Mouse (Mus musculus): Measurements from ENCODE around the gene Itln1. TPM values are rescaled to one million over a fixed set of nuclear protein-coding genes. Genes with fewer than 3 reads are reported as not detected.

Gene Itln1
- polyA plus RNA-seq, 1 experiment from 2014 or later, result not detected

DNA sequence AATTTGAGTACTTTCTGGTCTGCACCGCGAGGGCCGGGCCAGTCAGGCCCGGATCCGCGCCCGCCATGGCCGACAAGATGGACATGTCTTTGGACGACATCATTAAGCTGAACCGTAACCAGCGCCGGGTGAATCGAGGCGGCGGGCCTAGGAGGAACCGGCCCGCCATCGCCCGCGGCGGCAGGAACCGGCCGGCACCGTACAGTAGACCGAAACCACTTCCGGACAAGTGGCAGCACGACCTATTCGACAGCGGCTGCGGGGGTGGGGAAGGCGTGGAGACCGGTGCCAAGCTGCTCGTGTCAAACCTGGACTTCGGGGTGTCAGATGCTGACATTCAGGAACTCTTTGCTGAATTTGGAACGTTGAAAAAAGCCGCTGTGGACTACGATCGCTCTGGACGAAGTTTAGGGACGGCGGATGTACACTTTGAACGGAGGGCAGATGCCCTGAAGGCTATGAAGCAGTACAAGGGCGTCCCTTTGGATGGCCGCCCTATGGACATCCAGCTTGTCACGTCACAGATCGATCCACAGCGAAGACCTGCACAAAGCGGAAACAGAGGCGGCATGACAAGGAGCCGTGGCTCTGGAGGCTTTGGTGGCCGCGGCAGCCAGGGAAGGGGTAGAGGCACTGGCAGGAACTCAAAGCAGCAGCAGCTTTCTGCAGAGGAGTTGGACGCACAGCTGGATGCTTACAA is 31.4 kb downstream of the Itln1 start:
- peak overlapping the region; percentile 59 for H3K9ac ChIP-seq (ENCODE audit: low read length)
- ATAC-seq (ENCODE audit: insufficient number of reproducible peaks, low FRiP score, low TSS enrichment, low read depth), result peak; percentile 32; the same call in 1 of the 2 replicates
- no peaks in the 10 kb centered on the region for H3K4me1 ChIP-seq (ENCODE audit: control insufficient read depth, insufficient read depth, low read length)
- H3K4me2 ChIP-seq (ENCODE audit: low read depth, severe bottlenecking), result peak overlapping the region; percentile 70
- WGBS, result under 1% methylated on average over 53 of the region's 53 CpGs
- DNase-seq (ENCODE audit: low spot score), result no peak
- peak overlapping the region; percentile 85 for H3K27ac ChIP-seq (replicated peaks; ENCODE audit: low read depth, low read length)
- H3K36me3 ChIP-seq (ENCODE audit: control insufficient read depth, insufficient read depth, low read length), result no peaks in the 10 kb centered on the region
- peak overlapping the region; percentile 55 for H3K4me3 ChIP-seq (ENCODE audit: low read depth, low read length)
- H3K9me3 ChIP-seq (ENCODE audit: control insufficient read depth, low read length), result no peaks in the 10 kb centered on the region
- H3K27me3 ChIP-seq (ENCODE audit: control insufficient read depth, insufficient read depth, low read length), result no peaks in the 10 kb centered on the region

DNA sequence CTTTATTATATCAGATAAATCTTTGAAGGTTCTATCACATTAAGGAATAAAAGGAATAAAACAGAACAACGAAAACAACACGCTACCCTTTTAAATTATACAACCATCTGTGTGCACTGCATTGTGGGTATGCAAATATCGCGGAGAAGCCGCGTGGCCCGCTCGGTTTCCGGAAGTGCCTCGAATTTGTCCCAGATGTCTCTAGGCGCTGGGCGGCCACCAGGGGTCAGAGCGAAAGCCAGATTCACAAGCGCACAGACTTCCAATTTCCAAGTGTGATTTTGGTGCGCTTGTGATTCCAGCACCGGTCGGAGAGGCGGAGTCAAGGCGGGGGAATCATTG is 31.9 kb downstream of the Itln1 start, which contains the start of gene Alyref2:
TSS of gene Alyref2 (plus strand) at position 229 of the 342 bp plus-strand sequence.
- under 1% methylated on average over 19 of the region's 19 CpGs for WGBS
- H3K27ac ChIP-seq (replicated peaks; ENCODE audit: low read depth, low read length), result peak within 1 kb of the TSS; percentile 85

GRCm38 (mm10) chr1:171502388-171503249 is 32.5 kb downstream of the Itln1 start:
- H3K4me3 ChIP-seq (ENCODE audit: low read depth, low read length), result no peak overlapping the region
- DNase-seq (ENCODE audit: low spot score) (peak; percentile 72), ATAC-seq (ENCODE audit: insufficient number of reproducible peaks, low FRiP score, low TSS enrichment, low read depth) (peak; percentile 90)
- H3K27me3 ChIP-seq (ENCODE audit: control insufficient read depth, insufficient read depth, low read length), result no peaks in the 10 kb centered on the region
- H3K27ac ChIP-seq (replicated peaks; ENCODE audit: low read depth, low read length), result peak overlapping the region; percentile 85
- no peaks in the 10 kb centered on the region for H3K36me3 ChIP-seq (ENCODE audit: control insufficient read depth, insufficient read depth, low read length)
- no peak overlapping the region for H3K9ac ChIP-seq (ENCODE audit: low read length)
- no peaks in the 10 kb centered on the region for H3K4me1 ChIP-seq (ENCODE audit: control insufficient read depth, insufficient read depth, low read length)
- H3K4me2 ChIP-seq (ENCODE audit: low read depth, severe bottlenecking), result no peak overlapping the region; the same call in 1 of the 2 replicates
- H3K9me3 ChIP-seq (ENCODE audit: control insufficient read depth, low read length), result no peaks in the 10 kb centered on the region
- WGBS, result under 1% methylated on average over 14 of the region's 14 CpGs

More for the DNA sequence above, 31.9 kb downstream of the Itln1 start, which contains the start of gene Alyref2:
- Histone ChIP-seq H3K9me3 (ENCODE audit: control insufficient read depth, low read length) (no peaks in the 10 kb centered on the region), H3K4me3 (ENCODE audit: low read depth, low read length) (peak within 1 kb of the TSS; percentile 55), H3K4me1 (ENCODE audit: control insufficient read depth, insufficient read depth, low read length) (no peaks in the 10 kb centered on the region), H3K36me3 (ENCODE audit: control insufficient read depth, insufficient read depth, low read length) (no peaks in the 10 kb centered on the region), H3K4me2 (ENCODE audit: low read depth, severe bottlenecking) (peak within 1 kb of the TSS; percentile 70), H3K27me3 (ENCODE audit: control insufficient read depth, insufficient read depth, low read length) (no peaks in the 10 kb centered on the region), H3K9ac (ENCODE audit: low read length) (peak within 1 kb of the TSS; percentile 59)
- DNase-seq (ENCODE audit: low spot score) (peak; percentile 97), ATAC-seq (ENCODE audit: insufficient number of reproducible peaks, low FRiP score, low TSS enrichment, low read depth) (peak; percentile 87)

DNA sequence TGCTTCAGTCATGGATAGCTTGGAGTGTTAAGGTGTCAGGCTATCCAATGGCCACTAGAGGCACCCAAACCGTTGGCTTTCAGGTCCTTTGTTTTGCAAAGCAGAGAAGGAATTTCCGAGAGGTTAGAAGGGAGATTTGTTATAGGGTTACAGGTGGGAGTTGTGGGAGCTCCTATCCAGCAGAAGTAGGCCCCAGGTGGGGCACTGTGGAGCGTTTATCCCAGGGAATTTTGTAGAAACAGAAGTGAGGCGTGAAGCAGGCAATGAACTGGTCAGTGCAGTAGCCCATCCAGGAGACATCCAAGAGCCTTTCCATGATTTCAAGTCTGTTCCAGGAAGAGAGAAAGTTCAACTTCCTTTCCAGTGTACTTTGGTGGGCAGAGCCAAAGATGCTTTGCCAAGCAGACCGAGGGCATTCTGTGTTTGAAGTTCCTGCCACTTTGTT is 33.4 kb downstream of the Itln1 start:
- ATAC-seq (ENCODE audit: insufficient number of reproducible peaks, low FRiP score, low TSS enrichment, low read depth) (no peak), DNase-seq (ENCODE audit: low spot score) (peak; percentile 59)
- no peak overlapping the region for H3K4me3 ChIP-seq (ENCODE audit: low read depth, low read length)
- no peak overlapping the region; the same call in 1 of the 2 replicates for H3K4me2 ChIP-seq (ENCODE audit: low read depth, severe bottlenecking)
- 5% methylated on average over 5 of the region's 5 CpGs for WGBS
- peak overlapping the region; percentile 67 for H3K27ac ChIP-seq (replicated peaks; ENCODE audit: low read depth, low read length)
- H3K9me3 ChIP-seq (ENCODE audit: control insufficient read depth, low read length), result no peaks in the 10 kb centered on the region
- H3K4me1 ChIP-seq (ENCODE audit: control insufficient read depth, insufficient read depth, low read length), result no peaks in the 10 kb centered on the region
- H3K36me3 ChIP-seq (ENCODE audit: control insufficient read depth, insufficient read depth, low read length), result no peaks in the 10 kb centered on the region
- H3K27me3 ChIP-seq (ENCODE audit: control insufficient read depth, insufficient read depth, low read length), result no peaks in the 10 kb centered on the region
- no peak overlapping the region; the same call in 1 of the 2 replicates for H3K9ac ChIP-seq (ENCODE audit: low read length)

DNA sequence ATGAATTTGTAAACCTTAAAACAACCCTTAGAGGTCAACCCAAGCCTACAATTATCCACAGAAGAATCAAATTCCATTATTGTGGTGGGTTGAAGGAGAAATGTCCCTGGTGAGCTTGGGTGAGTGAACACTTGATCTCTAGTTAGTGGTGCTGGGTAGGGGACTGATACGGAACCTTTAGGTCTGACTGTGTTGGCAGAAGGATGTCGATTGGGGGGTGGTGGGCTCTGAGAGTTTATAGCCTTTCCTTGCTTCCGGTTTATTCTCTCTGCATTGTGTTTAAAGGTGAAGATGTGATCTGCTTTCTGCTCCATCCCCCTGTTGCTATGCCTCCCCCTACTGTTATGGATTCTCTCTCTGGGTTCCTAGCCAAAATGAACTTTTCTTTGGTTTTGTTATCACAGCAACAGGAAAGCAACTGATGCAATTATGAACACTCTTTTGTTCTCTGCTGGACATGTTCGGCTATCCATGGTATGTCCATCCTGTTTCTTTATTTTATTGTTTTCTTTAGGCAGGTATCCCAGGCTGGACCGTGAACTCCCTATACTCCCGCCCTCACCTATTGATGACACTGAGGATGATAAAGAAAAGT is 34.0 kb downstream of the Itln1 start:
- H3K4me2 ChIP-seq (ENCODE audit: low read depth, severe bottlenecking), result no peak overlapping the region
- no peaks in the 10 kb centered on the region for H3K4me1 ChIP-seq (ENCODE audit: control insufficient read depth, insufficient read depth, low read length)
- 53% methylated on average over 6 of the region's 6 CpGs for WGBS
- H3K4me3 ChIP-seq (ENCODE audit: low read depth, low read length), result no peak overlapping the region
- H3K27ac ChIP-seq (replicated peaks; ENCODE audit: low read depth, low read length), result no peak overlapping the region
- no peaks in the 10 kb centered on the region for H3K9me3 ChIP-seq (ENCODE audit: control insufficient read depth, low read length)
- H3K36me3 ChIP-seq (ENCODE audit: control insufficient read depth, insufficient read depth, low read length), result no peaks in the 10 kb centered on the region
- DNase-seq (ENCODE audit: low spot score) (no peak), ATAC-seq (ENCODE audit: insufficient number of reproducible peaks, low FRiP score, low TSS enrichment, low read depth) (no peak)
- no peaks in the 10 kb centered on the region for H3K27me3 ChIP-seq (ENCODE audit: control insufficient read depth, insufficient read depth, low read length)
- H3K9ac ChIP-seq (ENCODE audit: low read length), result no peak overlapping the region

GRCm38 (mm10) chr1:171499856-171500255 is 35.2 kb downstream of the Itln1 start:
- Histone ChIP-seq H3K9me3 (ENCODE audit: control insufficient read depth, low read length) (no peaks in the 10 kb centered on the region), H3K27me3 (ENCODE audit: control insufficient read depth, insufficient read depth, low read length) (no peaks in the 10 kb centered on the region), H3K36me3 (ENCODE audit: control insufficient read depth, insufficient read depth, low read length) (no peaks in the 10 kb centered on the region), H3K4me2 (ENCODE audit: low read depth, severe bottlenecking) (no peak overlapping the region), H3K4me1 (ENCODE audit: control insufficient read depth, insufficient read depth, low read length) (no peaks in the 10 kb centered on the region), H3K9ac (ENCODE audit: low read length) (no peak overlapping the region), H3K4me3 (ENCODE audit: low read depth, low read length) (no peak overlapping the region), H3K27ac (replicated peaks; ENCODE audit: low read depth, low read length) (no peak overlapping the region)
- ATAC-seq (ENCODE audit: insufficient number of reproducible peaks, low FRiP score, low TSS enrichment, low read depth) (no peak), DNase-seq (ENCODE audit: low spot score) (no peak)
- WGBS, result 82% methylated on average over 5 of the region's 5 CpGs

- Histone ChIP-seq H3K9me3 (ENCODE audit: control insufficient read depth, low read length) (peaks cover 3% of the 10 kb centered on the region; the same call in 1 of the 2 replicates), H3K9ac (ENCODE audit: low read length) (no peak overlapping the region), H3K4me3 (ENCODE audit: low read depth, low read length) (no peak overlapping the region), H3K27ac (replicated peaks; ENCODE audit: low read depth, low read length) (no peak overlapping the region), H3K36me3 (ENCODE audit: control insufficient read depth, insufficient read depth, low read length) (no peaks in the 10 kb centered on the region), H3K4me2 (ENCODE audit: low read depth, severe bottlenecking) (no peak overlapping the region), H3K27me3 (ENCODE audit: control insufficient read depth, insufficient read depth, low read length) (no peaks in the 10 kb centered on the region), H3K4me1 (ENCODE audit: control insufficient read depth, insufficient read depth, low read length) (no peaks in the 10 kb centered on the region)
- DNase-seq (ENCODE audit: low spot score), result no peak
- ATAC-seq (ENCODE audit: insufficient number of reproducible peaks, low FRiP score, low TSS enrichment, low read depth), result no peak
- 92% methylated on average over 6 of the region's 6 CpGs for WGBS
These were observed 39.7 kb downstream of the Itln1 start for GRCm38 (mm10) chr1:171495371-171495770.

- Histone ChIP-seq H3K27me3 (ENCODE audit: control insufficient read depth, insufficient read depth, low read length) (no peaks in the 10 kb centered on the region), H3K4me1 (ENCODE audit: control insufficient read depth, insufficient read depth, low read length) (no peaks in the 10 kb centered on the region), H3K9me3 (ENCODE audit: control insufficient read depth, low read length) (peaks cover 6% of the 10 kb centered on the region; the same call in 1 of the 2 replicates), H3K36me3 (ENCODE audit: control insufficient read depth, insufficient read depth, low read length) (no peaks in the 10 kb centered on the region), H3K4me3 (ENCODE audit: low read depth, low read length) (no peak overlapping the region), H3K4me2 (ENCODE audit: low read depth, severe bottlenecking) (no peak overlapping the region), H3K9ac (ENCODE audit: low read length) (no peak overlapping the region), H3K27ac (replicated peaks; ENCODE audit: low read depth, low read length) (no peak overlapping the region)
- no peak for DNase-seq (ENCODE audit: low spot score)
- ATAC-seq (ENCODE audit: insufficient number of reproducible peaks, low FRiP score, low TSS enrichment, low read depth), result no peak
- 93% methylated on average over 13 of the region's 13 CpGs for WGBS
These were observed 40.9 kb downstream of the Itln1 start for GRCm38 (mm10) chr1:171494241-171494640.
